Mouse (Mus musculus) heart, adult 2 months (tissue): ENCODE results near the gene Mtch1. TPM values are rescaled to one million over a fixed set of nuclear protein-coding genes. Genes with fewer than 3 reads are reported as not detected.

Source experiments
- DNase-seq, 2 experiments: peaks; one replicate each; pipeline ENCODE4 v3.0.0; 2021
- H3K27ac ChIP-seq: fragments of 200-600 bp; 2 replicates; pipeline ENCODE4 v1.8.1; 2022
- H3K27me3 ChIP-seq: fragments of 200-500 bp; 2 replicates; pipeline ENCODE4 v1.6.1; 2012; ENCODE audit warnings: mild to moderate bottlenecking, low read length, inconsistent platforms, mixed read lengths; ENCODE audit not compliant: control insufficient read depth, insufficient read depth
- H3K36me3 ChIP-seq: fragments of 200-500 bp; 2 replicates; pipeline ENCODE4 v1.6.1; 2012; ENCODE audit warnings: low read length, inconsistent platforms; ENCODE audit not compliant: control insufficient read depth, insufficient read depth
- H3K4me1 ChIP-seq: fragments of 200-500 bp; 2 replicates; pipeline ENCODE4 v1.6.1; 2011; ENCODE audit warnings: low read length; ENCODE audit not compliant: control insufficient read depth, insufficient read depth
- H3K4me3 ChIP-seq: fragments of 200-600 bp; 2 replicates; pipeline ENCODE4 v1.8.1; 2022
- H3K79me2 ChIP-seq: fragments of 200-500 bp; replicated peaks from 2 replicates; pipeline ENCODE4 v1.6.1; 2012; ENCODE audit warnings: mild to moderate bottlenecking, inconsistent platforms, low read length, moderate library complexity, mixed read lengths; ENCODE audit not compliant: control insufficient read depth, insufficient read depth
- H3K9ac ChIP-seq: fragments of 200-500 bp; 2 replicates; pipeline ENCODE4 v1.6.1; 2012; ENCODE audit warnings: low read depth, mild to moderate bottlenecking, control low read depth, inconsistent platforms, low read length, mixed read lengths
- CTCF ChIP-seq: fragments of 200-600 bp; IDR thresholded peaks from 2 replicates; pipeline ENCODE4 v1.8.1; 2022; ENCODE audit warnings: antibody characterized with exemption, mild to moderate bottlenecking, moderate library complexity
- EP300 ChIP-seq: fragments of 200-500 bp; IDR thresholded peaks from 2 replicates; pipeline ENCODE4 v1.6.1; 2011; ENCODE audit warnings: low read depth, low read length, control low read depth; ENCODE audit not compliant: insufficient read depth
- POLR2A ChIP-seq: fragments of 200-500 bp; IDR thresholded peaks from 2 replicates; pipeline ENCODE4 v1.6.1; 2011; ENCODE audit warnings: mild to moderate bottlenecking, low read depth, low read length, control low read depth; ENCODE audit not compliant: insufficient read depth
- WGBS: fragments of 180-500 bp; shearing (Covaris S2); methylation state at CpG from one replicate; pipeline ENCODE4 v1.1.7; 2018; 5-methylcytosine and 5-hydroxymethylcytosine counted together
- intact Hi-C: fragments of 180-260 bp; cut with DNase I; formaldehyde crosslinking; loops from one replicate; pipeline ENCODE4 v1.15.1; 2025
- polyA plus RNA-seq: library from polyadenylated mRNA; depleted of rRNA; stranded (reverse); fragments of >200 nt; gene quantifications from 2 replicates; pipeline ENCODE4 v1.2.3, GENCODE M21; 2012
- total RNA-seq, 2 experiments: library from RNA; stranded (reverse); gene quantifications; 2 replicates each; pipeline ENCODE4 v1.2.3; 2021

The Mtch1 gene
- total and polyA plus RNA-seq, 3 experiments: 186 to 234 (median 203) TPM

GRCm38 (mm10) chr17:29327691-29328090, 20.0 kb downstream of the Mtch1 start:
- DNase-seq: no peak
- Histone ChIP-seq H3K79me2 (no peaks in the 10 kb centered on the region), H3K4me3 (no peak overlapping the region), H3K4me1 (peaks cover 5% of the 10 kb centered on the region), H3K27ac (no peak overlapping the region), H3K27me3 (no peaks in the 10 kb centered on the region), H3K9ac (no peak overlapping the region), H3K36me3 (no peaks in the 10 kb centered on the region)
- WGBS: 85% methylated on average over 9 of the region's 9 CpGs
- intact Hi-C loops: no loop called here
- TF ChIP-seq CTCF (no peak), POLR2A (no peak), EP300 (no peak)

GRCm38 (mm10) chr17:29326531-29327529, 20.9 kb downstream of the Mtch1 start:
- TF ChIP-seq CTCF (no peak), POLR2A (no peak), EP300 (no peak)
- Histone ChIP-seq H3K4me1 (peaks cover 5% of the 10 kb centered on the region), H3K27me3 (no peaks in the 10 kb centered on the region), H3K27ac (peak overlapping the region; percentile 39), H3K79me2 (no peaks in the 10 kb centered on the region), H3K36me3 (no peaks in the 10 kb centered on the region), H3K4me3 (no peak overlapping the region; the same call in 1 of the 2 replicates), H3K9ac (no peak overlapping the region)
- WGBS: 45% methylated on average over 52 of the region's 52 CpGs
- peak; percentile 57 to 58 for DNase-seq
- intact Hi-C loops: no loop called here

GRCm38 (mm10) chr17:29325831-29326230, 21.9 kb downstream of the Mtch1 start:
- intact Hi-C loops: no loop called here
- H3K79me2 ChIP-seq: no peaks in the 10 kb centered on the region
- no peaks in the 10 kb centered on the region for H3K4me1 ChIP-seq
- TF ChIP-seq EP300 (no peak), POLR2A (no peak), CTCF (no peak)
- 94% methylated on average over 13 of the region's 13 CpGs for WGBS
- no peak overlapping the region for H3K27ac ChIP-seq
- no peaks in the 10 kb centered on the region for H3K27me3 ChIP-seq
- H3K9ac ChIP-seq: no peak overlapping the region
- no peak for DNase-seq
- no peaks in the 10 kb centered on the region for H3K36me3 ChIP-seq
- no peak overlapping the region for H3K4me3 ChIP-seq

- intact Hi-C loops: no loop called here
- TF ChIP-seq CTCF (no peak), POLR2A (no peak), EP300 (no peak)
- Histone ChIP-seq H3K4me1 (peaks cover 5% of the 10 kb centered on the region; the same call in 1 of the 2 replicates), H3K4me3 (no peak overlapping the region), H3K9ac (no peak overlapping the region), H3K79me2 (no peaks in the 10 kb centered on the region), H3K36me3 (no peaks in the 10 kb centered on the region), H3K27me3 (no peaks in the 10 kb centered on the region), H3K27ac (peak overlapping the region; percentile 28; the same call in 1 of the 2 replicates)
- WGBS: 56% methylated on average over 3 of the region's 3 CpGs
- no peak for DNase-seq
Observed at GRCm38 (mm10) chr17:29323625-29324024, 24.1 kb downstream of the Mtch1 start.

GRCm38 (mm10) chr17:29322603-29322962, 25.2 kb downstream of the Mtch1 start:
- peaks cover 7% of the 10 kb centered on the region; the same call in 1 of the 2 replicates for H3K4me1 ChIP-seq
- no peak overlapping the region for H3K27ac ChIP-seq
- H3K36me3 ChIP-seq: no peaks in the 10 kb centered on the region
- intact Hi-C loops: no loop called here
- 69% methylated on average over 18 of the region's 18 CpGs for WGBS
- no peaks in the 10 kb centered on the region for H3K79me2 ChIP-seq
- H3K27me3 ChIP-seq: no peaks in the 10 kb centered on the region
- TF ChIP-seq CTCF (no peak), EP300 (no peak), POLR2A (no peak)
- no peak for DNase-seq
- H3K9ac ChIP-seq: no peak overlapping the region
- no peak overlapping the region for H3K4me3 ChIP-seq
